Mouse (Mus musculus) left cerebral cortex, adult 2 months (tissue): ENCODE results near the gene Lsm14a. TPM values are rescaled to one million over a fixed set of nuclear protein-coding genes. Genes with fewer than 3 reads are reported as not detected.
A peak's percentile ranks its signal among the peaks of the same experiment; 100 is the strongest.

Experiments used
- DNase-seq, 2 experiments: peaks; one replicate each; pipeline ENCODE4 v3.0.0; 2021 to 2022; ENCODE audit warnings: low spot score in 2 of 2, mixed read lengths in 1 of 2; ENCODE audit errors: extremely low spot score in 1 of 2
- H3K27ac ChIP-seq: fragments of 200-600 bp; 2 replicates; pipeline ENCODE4 v1.8.1; 2022
- H3K4me3 ChIP-seq: fragments of 200-600 bp; 2 replicates; pipeline ENCODE4 v1.8.1; 2022
- CTCF ChIP-seq: fragments of 200-600 bp; IDR thresholded peaks from 2 replicates; pipeline ENCODE4 v1.8.1; 2022; ENCODE audit warnings: antibody characterized with exemption, mild to moderate bottlenecking, moderate library complexity
- intact Hi-C: fragments of 180-260 bp; cut with DNase I; formaldehyde crosslinking; loops from one replicate; pipeline ENCODE4 v1.15.1; 2025
- total RNA-seq, 2 experiments: library from RNA; stranded (reverse); gene quantifications; 2 replicates each; pipeline ENCODE4 v1.2.3; 2021

Gene Lsm14a
- total RNA-seq, 2 experiments from 2014 or later: 78.4 to 92.0 TPM

DNA sequence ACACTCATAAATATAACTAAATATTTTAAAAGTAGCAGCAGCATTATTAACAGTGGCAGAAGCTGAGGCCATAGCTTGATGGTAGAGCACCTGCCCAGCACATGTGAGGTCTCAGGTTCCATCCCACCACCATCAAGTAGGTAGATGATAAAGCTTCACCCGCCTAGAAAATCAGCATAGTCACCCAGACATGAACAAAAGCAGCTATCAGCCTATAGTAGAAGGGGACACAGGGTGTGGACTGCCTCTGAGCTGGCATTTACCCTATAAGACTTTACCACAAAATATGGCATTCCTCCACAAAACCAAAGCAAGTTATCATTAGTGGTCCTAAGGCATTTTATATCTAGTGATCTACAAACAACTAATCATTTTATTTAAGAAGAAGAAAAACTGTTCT, 90.5 kb downstream of the Lsm14a start:
- no peak for TF ChIP-seq CTCF
- Histone ChIP-seq H3K4me3 (no peak overlapping the region), H3K27ac (peak overlapping the region; percentile 9)
- no peak for DNase-seq
- intact Hi-C loops: no loop called here

DNA sequence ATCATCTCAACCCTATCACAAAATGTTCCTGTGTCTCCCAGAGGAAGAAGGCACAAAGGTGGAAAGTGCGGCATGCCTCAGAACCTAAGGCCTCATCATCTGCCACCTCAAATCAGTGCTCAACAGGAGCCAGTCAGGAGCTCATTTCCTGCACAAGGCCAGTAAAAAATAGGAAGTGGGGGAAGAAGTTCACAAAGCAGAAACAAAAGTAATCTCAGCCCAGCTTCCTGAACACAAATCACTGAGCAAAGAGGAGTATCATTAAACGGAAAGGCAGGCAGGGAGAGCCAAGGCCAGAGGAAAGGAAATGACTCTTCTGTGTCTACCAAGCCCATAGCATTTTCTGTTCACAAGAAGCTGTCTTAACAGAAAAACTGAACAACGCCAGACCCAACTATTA, 91.2 kb downstream of the Lsm14a start:
- TF ChIP-seq CTCF: no peak
- DNase-seq: no peak
- Histone ChIP-seq H3K4me3 (no peak overlapping the region), H3K27ac (peak overlapping the region; percentile 50; the same call in 1 of the 2 replicates)
- intact Hi-C loops: no loop called here

DNA sequence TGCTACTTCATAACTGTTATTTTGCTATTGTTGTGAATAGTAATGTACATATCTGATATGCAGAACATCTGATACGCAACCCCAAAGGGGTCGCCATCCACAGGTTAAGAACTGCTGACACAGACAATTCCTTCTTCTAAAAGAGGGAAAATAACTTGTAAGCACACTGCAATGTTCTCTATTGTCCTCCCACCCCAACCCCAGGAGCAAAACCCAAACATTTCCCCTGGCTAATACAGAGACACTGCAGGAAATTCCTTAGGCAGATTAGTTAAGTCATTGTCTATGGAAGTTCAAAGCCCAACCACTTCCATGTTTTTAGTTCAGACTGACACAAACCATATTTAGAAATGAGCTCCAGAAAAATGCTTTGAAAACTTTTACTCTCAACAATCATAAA, 94.3 kb downstream of the Lsm14a start:
- no peak for DNase-seq
- Histone ChIP-seq H3K27ac (no peak overlapping the region), H3K4me3 (no peak overlapping the region)
- TF ChIP-seq CTCF: no peak
- intact Hi-C loops: no loop called here

DNA sequence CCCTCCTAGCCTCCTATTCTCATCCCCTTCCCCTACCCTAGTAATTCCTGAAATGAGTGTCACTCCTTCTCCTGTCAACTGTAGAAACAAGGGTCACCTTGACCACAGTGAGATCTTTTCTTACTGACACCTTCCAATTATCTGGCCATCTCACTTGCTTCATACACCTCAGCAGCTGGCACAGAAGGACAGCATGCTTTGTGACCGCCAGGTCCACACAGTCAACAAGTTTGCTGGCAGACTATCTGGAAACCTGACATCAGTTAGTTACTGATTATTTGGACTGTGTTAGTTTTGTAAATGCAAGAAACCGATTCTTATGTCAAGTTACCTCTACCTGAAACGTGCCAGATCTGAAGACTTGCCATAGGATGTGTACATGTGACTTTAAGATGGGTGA, 97.0 kb downstream of the Lsm14a start:
- no peak overlapping the region for H3K4me3 ChIP-seq
- no peak for TF ChIP-seq CTCF
- intact Hi-C loops: no loop called here
- no peak for DNase-seq
- no peak overlapping the region for H3K27ac ChIP-seq

Other genes with a start within 250 kb of the Lsm14a start
- 10 to 100 TPM; 89.2 to 93.5 TPM for gene Uba2, start 223.7 kb downstream of the Lsm14a start, total RNA-seq
- gene Pdcd2l, start 196.7 kb downstream of the Lsm14a start, total RNA-seq: 10 to 100 TPM; 23.8 to 26.9 TPM
- 100 to 1,000 TPM; 642 to 716 TPM for gene Gpi1, start 163.0 kb downstream of the Lsm14a start, total RNA-seq
- gene Gm6096, start 142.3 kb downstream of the Lsm14a start, total RNA-seq: not detected
- 10 to 100 TPM; 40.7 to 42.8 TPM for gene 4931406P16Rik, start 79.8 kb downstream of the Lsm14a start, total RNA-seq